Mouse (Mus musculus) gonadal fat pad, adult 2 months (tissue): ENCODE measurements at regions not wholly inside any gene's neighbourhood (a gene's known extent, or its start where the extent isn't known, plus 50 kb on each side); places are given as distances from the start of the nearest gene placed in this dataset.

ENCODE experiments used
- DNase-seq: peaks from one replicate; pipeline ENCODE4 v3.0.0-alpha.2; 2012; ENCODE audit warnings: low read depth

- DNase-seq, result no peak
Measured at GRCm38 (mm10) chr10:23492971-23493370, 142.4 kb upstream of the Eya4 start.

DNA sequence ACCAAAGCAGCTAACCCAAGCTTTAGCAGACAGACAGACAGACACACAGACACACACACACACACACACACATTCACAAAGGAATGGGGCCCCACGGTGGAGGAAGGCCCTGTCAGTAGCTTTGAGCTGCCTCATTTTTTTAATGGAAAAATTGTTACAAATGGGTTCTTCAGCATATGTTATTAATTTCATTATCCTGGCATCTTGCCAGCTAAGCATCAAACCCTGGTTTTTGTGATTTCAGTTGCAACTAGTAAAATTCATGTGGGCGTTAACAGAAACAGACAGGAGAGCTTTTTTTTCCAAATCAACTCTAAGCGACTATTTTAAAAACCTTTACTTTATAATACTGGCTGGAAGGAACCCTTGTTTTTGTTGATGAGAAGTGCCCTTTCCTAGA lies 138.4 kb upstream of the Eya4 start:
- no peak for DNase-seq

DNA sequence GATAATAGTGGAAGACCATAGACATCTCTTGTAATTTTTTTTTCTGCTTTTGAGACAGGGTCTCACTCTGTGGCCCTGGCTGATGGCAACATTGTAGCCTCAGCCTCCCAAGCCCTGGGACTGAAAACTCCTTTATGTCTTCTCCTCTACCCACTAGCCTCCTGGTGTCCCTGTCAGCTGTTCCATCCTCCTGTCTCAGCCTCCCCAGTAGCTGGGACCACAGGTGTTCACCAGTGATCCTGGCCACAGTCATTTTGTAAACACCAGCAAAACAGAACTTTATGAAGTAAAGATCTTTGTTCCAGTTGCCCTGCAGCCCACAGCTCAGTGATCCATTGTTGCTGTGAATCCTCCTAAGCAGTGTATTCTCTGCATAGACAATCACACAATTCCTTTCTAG lies 129.9 kb upstream of the Eya4 start:
- DNase-seq, result no peak

GRCm38 (mm10) chr10:23478902-23479301 lies 128.3 kb upstream of the Eya4 start:
- DNase-seq, result no peak

- no peak for DNase-seq
Measured at GRCm38 (mm10) chr10:23477104-23477503, 126.5 kb upstream of the Eya4 start.

DNA sequence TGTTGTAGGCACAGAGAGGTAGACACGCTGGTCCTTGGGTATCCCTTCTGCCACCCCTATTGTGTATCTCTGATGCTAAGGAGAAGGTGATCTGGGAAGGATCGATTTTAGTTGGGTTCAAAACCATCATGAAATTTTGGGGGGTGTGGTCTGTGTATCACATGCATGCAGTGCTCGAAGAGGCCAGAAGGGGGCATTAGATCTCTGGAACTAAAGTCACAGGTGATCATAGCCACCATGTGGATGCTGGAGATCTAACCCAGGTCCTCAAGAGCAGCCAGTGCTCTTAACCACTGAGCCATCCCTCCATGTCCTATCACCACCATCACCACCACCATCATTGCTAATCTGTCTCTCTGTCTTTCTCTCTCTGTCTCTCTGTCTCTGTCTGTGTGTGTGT lies 100.4 kb upstream of the Eya4 start:
- no peak for DNase-seq

GRCm38 (mm10) chr10:23450647-23450979 lies 100.0 kb upstream of the Eya4 start:
- DNase-seq, result no peak

DNA sequence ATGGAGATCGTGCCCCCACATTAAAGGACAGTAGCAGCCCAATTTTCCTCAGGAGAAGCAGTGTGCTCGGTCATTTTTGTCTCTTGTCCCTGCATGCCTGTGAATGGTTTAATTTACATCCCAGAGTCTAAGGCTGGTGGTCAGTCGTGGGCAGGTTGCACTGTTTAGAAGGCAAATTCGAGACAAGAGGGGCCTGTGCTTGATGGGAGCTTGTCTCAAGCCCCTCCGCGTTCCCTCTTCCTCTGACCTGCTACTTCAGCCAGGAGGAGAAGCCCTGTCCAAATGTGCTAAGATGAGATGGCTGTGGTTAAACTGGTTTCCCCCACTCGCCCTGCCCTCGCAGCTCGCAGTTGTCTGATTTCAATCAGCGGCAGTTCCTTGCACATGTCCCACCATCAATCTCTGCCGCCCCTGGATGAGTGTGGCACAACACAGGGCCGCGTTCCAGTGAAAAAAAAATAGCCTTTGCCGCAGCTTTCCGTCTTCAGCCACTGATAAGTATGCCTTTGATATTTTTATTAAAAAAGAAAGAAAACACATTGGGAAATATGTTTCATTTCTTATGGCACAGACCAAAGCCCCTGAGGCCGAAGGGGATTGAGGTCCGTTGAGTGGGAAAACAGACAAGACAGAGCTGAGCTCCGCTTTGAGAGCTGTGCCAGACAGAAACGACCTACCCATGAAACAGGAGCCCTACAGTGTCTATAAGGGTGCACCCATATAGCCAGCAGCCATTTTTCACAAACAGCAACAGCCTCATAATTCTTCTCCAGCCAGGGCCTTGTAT lies 99.5 kb upstream of the Eya4 start:
- DNase-seq, result no peak

DNA sequence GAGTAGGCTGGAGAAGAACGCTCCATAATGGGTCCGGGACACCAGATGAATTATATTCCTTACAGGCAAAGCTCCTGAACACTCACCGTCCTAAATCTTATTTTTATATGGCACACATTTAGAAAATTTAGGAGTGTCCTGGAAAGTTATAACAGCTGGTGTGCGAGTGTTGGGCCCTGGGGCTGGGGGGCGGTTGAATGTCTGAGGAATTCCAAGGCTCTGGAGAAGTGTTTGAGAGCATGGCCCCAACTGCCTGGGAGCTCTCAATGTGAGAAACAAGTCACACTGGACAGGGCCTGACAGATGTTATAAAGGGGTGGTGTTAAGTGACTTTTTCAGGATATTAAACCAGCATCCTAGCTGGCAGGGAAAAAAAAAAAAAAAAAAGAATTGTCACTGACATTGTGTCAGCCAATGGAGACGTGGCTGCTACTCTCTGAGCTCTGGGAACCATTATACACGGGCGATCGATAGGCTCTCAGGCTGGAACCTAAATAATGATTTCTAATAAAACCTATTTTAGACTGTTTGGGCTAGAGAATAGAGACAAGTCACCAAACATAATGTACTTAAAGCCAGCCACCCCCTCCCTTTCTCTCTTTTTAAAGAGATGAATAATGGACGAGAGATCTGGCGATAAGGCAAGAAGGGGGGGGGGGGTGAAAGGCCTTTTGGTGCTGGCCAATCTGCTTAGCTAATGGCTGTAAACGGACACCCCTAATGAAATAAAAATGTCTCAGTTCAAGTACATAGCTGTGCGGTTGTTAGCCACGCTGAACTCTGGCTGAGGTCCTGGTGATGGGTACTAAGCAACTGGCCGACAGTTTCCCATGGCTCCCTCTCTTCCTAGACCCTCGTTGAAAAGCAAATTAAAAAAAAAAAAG lies 98.6 kb upstream of the Eya4 start:
- no peak for DNase-seq

GRCm38 (mm10) chr10:23430376-23430775 lies 79.8 kb upstream of the Eya4 start:
- DNase-seq, result no peak

- no peak for DNase-seq
Measured at GRCm38 (mm10) chr10:23413794-23414518, 63.4 kb upstream of the Eya4 start.

- DNase-seq, result no peak
Measured at GRCm38 (mm10) chr10:23403351-23403938, 52.9 kb upstream of the Eya4 start.
